Mouse (Mus musculus) thymus, postnatal 36 days (tissue): ENCODE measurements around the gene Nav2.

ENCODE experiments used
- DNase-seq, 2 experiments: peaks; one replicate each; pipeline ENCODE4 v3.0.0; 2022; ENCODE audit warnings: mixed read lengths in 2 of 2

Nav2 gene

DNA sequence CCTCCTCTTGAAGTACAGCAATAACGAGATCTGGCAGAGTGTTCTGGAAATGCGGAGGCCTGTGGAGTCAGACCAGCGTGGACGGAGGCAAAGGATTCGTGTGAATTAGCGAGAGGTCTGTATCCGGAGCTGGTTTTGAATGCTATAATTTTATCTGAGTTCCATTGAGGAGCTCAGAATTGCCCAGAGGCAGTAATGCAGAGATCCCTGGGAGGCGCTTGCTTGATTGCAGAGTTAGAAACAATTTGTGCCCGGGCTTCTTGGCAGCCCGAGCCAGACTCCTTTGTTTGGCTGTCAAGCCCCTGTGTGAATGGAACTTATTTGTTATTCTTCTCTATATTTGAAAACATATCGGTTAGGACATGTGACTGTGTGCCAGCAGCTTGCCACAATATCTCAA lies 255.3 kb downstream of the Nav2 start:
- DNase-seq = no peak

DNA sequence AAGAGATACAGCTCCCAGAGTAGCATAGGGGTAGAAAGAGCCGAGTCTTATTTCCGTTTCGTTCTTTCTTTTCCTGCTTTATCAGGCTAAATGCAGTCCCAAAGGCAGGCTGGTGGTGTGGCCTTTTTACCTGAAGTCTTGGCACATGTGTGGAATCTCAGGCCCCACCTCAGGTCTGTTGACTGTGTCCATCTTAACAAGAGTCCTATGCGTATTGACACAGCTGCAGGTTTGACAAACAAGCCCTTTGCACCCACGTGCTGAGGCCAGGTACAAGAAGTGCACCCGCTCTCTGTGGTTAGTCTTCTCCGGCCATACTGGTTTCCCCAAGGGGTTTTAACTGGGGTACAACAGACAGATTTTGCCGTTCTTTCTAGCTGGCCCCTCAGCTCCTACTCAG lies 256.4 kb downstream of the Nav2 start:
- DNase-seq = no peak

DNA sequence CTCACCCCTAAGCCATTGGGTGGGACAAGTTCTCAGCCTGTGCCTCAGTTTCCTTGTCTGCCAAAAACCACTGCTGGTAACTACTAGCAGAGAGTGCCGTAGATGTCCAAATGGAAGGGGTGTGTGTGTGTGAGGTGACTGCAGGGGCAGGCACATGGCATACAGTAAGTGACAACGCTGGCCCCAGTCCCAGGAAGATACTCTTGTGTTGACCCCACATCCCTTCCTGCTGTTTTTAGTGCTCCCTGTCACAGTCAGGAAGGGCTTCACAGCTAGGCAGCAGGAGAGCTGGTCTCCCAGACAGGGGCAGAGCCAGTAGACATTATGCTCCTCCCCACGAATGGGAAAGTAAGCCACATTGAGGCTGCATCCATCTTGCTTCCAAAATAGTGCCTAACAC lies 264.4 kb downstream of the Nav2 start:
- no peak for DNase-seq

DNA sequence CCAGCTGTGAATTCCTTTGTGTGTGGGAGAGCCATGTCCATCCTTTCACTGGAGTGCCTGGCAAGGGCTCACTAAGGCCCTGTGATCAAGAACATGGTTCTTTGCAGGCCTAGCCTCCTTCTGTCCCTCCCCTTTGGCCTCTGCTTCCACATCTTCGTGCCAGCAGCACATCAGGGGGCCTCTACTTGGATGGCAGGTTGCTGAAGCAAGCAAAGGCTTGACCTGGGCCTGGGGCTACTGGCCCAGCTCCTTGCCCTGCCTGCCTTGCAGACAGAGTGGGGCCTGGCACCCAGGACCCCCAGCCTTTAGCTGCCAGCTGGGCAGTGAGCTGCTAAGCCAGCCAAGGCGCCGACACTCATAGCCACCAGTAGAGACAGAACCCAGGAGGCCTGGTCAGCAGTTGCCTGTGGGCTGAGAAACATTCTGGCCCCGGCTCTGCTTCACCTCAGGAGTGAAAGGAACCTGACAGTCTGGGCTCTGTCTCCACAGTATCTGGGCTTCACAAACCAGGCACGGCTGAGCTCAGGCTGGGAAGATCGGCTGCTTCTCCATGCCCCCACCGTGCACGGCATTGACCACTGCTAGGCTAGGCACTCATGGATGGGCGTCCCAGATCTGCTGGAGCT lies 267.4 kb downstream of the Nav2 start:
- no peak for DNase-seq

DNA sequence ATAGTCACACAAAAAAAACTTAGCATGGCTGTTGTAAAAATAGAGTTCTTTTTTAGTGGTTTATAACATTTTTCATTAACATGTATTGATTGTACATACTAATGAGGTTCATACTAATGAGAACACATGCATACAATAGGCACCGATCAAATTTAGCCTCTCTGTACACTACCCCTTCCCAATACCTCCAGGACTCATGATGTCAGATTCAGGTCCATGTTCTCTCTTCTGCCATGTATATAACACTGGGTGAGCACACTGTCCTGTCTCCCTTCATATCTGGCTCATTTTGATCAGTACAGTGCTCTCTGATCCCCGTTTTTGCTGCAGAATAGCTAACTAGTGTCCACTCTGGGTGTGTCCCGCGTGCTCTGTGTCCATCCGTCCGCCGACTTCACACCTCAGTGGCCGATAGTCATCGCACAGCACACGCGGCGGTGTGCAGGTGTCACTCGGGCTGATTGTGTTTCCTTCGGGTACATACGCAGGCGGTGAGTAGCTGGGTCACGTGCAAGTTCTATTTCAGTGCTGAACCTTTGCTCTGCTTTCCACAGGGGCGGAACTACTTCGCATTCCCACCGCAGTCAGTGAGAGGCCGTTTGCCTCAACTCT lies 268.2 kb downstream of the Nav2 start:
- no peak for DNase-seq

DNA sequence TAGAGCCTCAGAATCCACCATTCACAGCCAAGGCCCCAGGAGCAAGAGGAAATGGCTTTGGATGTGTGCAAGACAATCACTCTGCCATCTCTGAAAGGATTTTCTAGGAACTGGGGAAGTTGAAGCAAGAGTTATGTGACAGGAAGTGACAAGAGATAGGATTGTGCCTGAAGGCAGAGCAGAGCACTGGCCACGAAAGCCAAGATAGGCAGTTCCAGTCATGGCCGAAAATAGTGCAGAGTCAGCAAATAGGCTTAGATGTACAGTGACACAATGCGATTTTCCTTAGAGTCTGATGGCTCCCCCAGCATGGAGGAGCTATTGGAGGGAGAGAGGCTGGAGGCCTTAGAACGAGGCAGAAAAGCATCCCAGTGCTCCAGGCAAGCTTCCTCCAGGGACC lies 269.7 kb downstream of the Nav2 start:
- no peak for DNase-seq

- DNase-seq = no peak
These were observed 272.5 kb downstream of the Nav2 start for GRCm38 (mm10) chr7:49181010-49181409.

DNA sequence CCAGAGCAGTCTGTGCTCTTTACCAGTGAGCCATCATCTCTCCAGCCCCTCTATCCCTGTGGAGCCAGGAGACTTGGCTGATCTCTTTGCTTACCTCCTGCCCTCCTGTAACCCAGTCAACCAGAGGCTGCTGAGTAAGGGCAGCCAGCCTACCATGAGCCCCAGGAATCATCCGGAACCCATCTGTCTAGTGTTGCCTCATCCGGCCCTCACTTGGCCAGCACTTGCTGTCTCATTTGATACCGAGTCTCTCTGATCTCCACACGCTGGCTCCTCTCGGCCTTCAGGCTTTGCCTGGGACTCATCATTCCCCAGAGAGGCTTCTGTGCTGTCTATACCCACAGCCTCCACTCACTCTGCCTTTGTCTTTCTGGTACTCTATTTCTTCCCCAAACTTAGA lies 273.9 kb downstream of the Nav2 start:
- no peak for DNase-seq

DNA sequence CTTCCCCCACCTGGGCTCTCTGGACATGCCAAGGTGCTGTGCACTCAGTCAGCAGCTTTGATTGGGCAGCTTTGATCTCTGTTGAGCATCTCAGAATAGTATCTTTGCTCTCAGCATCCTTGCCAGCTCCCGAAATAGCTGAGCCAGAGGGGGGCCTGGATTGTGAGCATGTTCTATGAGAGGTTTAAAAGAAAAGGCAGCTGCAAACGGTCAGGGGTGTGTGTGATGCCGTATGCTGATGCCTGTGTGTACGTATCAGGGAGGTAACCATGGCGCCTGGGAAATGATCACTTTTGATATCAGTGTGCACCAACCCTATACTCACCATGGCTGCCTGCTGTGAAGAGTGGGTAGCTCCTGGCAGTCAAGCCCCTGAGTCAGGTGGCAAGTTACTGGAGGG lies 275.2 kb downstream of the Nav2 start:
- no peak for DNase-seq

DNA sequence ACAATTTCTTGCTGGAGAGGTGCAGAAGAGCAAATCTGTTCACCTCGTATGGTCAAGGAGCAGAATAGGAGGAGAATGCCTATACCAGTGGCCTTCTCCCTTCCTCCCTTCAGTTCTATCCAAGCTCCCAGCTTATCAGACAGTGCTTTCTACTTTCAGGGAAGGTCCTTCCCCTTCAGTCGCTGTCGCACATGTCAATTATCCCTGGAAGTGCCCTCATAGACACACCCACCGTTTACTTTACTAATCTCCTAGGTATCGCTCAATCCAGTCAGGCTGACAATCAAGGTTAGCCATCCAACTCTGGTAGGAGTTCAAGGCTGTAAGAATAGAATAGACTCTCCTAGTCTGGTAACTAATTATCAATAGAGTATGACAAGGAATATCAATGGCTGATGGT lies 277.5 kb downstream of the Nav2 start:
- DNase-seq = no peak

GRCm38 (mm10) chr7:49189364-49189763 lies 280.8 kb downstream of the Nav2 start:
- no peak for DNase-seq

GRCm38 (mm10) chr7:49190231-49190985 lies 281.9 kb downstream of the Nav2 start:
- DNase-seq = no peak

DNA sequence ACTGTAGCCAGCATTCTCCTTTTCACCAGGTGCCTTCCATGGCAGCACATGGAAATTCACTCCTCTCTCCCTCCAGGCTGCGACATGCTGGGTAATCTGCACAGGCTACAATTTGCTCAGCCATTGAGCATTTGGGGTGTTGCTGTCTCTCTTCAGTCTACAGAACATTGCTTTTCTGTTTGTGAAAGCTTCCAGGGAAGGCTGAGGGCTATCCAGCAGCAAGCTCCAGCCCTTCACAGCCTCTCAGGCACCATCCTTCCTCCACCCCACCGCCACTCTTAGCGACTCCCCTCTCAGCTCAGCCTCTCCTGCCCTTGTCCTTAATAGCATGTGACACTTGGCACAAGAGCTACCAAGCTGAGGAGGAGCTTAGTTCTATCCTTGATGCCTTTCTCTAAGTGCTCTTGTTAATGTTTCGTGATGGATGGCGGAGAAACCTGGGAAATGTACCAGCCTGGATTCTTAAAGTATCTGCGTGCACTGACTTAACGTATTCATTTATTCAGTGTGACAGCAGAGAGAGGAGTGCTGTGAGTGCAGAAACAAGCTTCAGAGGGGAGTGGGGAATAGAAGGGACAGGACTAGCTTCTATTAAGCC lies 282.7 kb downstream of the Nav2 start:
- DNase-seq = no peak

DNA sequence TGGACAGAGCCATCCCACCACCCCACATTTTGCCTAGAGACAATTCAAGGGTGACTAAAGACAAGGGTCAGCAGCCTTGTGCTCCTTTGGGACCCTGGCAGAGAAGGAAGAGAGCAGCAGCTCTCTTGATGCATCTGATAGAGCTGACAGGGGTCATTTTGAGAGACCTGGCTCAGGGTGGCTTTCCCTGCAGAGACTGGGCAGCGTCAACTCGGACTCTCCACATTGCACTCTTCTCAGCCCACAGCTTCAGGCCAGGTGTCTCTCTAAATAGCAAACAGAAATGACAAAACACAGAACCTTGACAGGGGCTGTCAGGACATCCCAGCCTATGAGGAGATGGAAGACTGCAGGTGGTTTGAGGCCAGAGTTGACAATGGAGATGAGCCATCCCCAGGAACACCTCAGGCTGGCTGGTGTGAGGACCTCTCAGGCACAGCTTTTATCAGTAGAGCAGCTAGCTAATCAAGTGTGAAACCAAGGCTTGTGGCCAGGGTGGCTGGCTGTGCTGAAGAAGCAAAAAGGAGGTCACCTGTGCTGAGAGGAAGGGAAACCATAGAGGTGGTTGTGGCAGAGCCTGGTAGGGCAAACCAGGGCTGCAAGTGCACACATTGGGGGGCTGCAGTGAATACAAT lies 283.7 kb downstream of the Nav2 start:
- DNase-seq = no peak

DNA sequence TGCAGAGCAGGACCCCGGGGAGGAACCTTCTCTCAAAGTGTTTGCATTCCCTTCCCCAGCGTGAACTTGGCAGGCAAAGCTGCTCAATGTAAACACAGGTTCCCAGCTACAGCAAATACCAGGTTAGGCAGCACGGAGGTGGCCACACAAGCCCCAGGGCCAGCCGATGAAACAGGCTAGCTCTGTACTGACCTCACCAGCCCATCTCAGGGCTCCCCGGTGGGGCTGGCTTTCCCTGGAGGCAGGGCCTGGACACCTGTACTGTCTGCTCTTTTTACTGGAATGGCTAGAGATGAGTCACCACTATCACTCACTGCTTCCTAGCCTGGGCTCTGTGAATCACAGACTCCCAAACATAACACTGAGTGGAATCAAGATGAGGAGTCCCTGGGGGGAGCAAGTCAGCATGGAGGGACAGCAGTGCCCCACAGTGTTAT lies 287.2 kb downstream of the Nav2 start:
- no peak for DNase-seq

DNA sequence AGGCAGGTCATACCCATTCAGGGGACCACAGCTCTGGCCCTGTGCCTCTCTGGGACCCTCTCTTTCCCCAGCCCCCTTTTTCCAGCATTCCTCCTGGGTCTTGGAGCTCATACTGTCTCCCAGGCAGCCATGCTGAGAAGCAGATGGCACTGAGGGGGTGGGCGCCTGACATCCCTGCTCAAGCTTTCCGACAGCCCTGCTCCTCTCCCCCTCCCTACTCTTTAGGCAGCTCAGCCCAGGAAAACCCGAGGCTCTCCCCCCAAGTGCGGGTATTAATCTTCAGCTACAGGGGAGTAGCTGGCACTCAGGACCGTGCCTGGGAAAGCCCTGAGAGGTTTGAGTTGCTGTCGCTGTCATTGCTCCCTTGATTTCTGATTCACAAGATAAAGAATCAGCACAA lies 290.9 kb downstream of the Nav2 start:
- no peak for DNase-seq

- DNase-seq = no peak
These were observed 291.8 kb downstream of the Nav2 start for GRCm38 (mm10) chr7:49200270-49200669.

GRCm38 (mm10) chr7:49202971-49203370 lies 294.5 kb downstream of the Nav2 start:
- DNase-seq = no peak

GRCm38 (mm10) chr7:49204856-49205255 lies 296.3 kb downstream of the Nav2 start:
- DNase-seq = no peak

DNA sequence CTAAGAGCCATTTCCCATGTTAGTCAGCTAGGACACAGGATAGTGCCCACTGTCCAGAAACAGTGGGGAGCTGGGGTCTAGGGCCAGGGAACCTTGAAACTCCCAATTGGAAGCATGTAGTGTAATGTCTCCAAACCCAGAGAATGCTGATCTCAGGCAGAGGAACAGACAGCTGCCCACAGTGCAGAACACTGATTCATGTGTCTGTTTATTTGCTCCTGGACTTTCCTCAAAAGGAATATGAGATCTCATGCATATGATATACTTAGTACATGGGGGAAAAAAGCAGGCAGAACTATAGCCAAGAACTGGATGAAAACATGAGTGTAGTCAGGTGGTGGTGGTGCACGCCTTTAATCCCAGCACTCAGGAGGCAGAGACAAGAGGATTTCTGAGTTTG lies 297.0 kb downstream of the Nav2 start:
- no peak for DNase-seq

DNA sequence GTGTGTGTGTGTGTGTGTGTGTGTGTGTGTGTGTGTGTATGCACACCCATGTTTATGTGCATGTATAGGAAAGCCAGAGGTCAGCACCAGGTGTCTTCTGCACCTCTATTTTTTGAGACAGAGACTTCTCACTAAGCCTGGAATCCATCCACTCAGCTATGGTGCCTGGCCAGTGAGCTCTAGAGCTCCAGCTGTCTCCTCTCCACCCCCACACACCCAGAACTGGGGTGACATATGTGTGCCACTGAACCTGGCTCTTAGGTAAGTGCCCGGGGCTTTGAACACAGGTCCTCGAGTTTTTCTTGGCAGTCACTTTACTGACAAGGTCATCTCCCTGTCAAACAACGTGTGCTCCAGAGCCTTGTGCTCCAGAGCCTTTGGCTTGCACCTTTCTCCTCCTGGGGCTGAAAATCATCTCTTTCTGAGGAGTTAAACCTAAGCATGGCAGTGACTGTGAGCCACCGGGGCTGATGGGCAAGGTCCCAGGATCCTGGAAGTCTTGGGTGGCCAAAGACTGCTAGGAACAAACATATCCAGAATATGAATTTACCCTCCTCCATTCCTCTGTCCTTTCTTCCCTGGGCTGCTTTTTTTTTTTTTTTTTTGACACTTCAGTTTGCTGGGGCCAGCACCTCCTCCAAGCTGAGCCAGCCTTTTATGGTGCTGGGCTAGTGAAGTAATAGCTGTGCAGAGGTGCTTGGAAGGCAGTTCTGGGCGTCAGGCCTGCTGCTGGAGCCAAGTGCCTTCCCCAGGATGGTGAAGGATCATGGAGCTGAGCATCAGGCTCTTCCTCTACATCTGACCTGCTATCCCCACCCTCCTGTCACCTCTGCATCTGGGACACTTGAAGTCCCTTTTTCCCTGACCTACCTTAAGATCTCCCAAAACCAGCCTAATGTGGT lies 298.5 kb downstream of the Nav2 start:
- DNase-seq = no peak

DNA sequence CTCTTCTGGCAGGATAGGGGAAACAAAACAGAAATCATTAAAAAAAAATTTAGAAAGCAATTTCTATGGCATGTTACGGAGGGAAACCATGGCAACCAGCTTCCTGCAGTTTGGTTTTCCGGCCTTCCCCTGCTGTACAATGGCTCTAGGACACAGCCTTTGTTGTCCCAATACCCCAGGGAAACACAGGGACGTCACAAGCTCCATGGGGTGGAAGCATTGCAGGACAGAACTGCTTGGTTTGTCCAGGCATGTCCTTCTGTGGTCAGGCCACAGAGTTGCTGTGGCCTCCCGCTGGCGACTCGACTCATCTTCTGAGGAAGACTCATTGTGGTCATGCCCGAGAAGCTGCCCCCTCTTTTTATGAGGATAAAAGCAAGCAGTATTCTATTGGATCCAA lies 301.0 kb downstream of the Nav2 start:
- DNase-seq = no peak
